Mouse (Mus musculus) kidney, adult 8-10 months (tissue): ENCODE measurements around the gene Serpinc1.
"Not testable (repeated sequence)": the region's sequence is repeated elsewhere in the genome, so short reads cannot be mapped to it uniquely, and the experiment has no call there.

Experiments
- DNase-seq, 2 experiments: peaks; one replicate each; pipeline ENCODE4 v3.0.0; 2022

The Serpinc1 gene

GRCm38 (mm10) chr1:161025410-161026210 is 47.2 kb downstream of the Serpinc1 start:
- no peak for DNase-seq

- DNase-seq = no peak
Observed at GRCm38 (mm10) chr1:161027196-161027595, 48.8 kb downstream of the Serpinc1 start.

GRCm38 (mm10) chr1:161028427-161028826 is 50.0 kb downstream of the Serpinc1 start:
- DNase-seq = not testable (repeated sequence)

GRCm38 (mm10) chr1:161030058-161030457 is 51.7 kb downstream of the Serpinc1 start:
- DNase-seq = no peak

GRCm38 (mm10) chr1:161031881-161032280 is 53.5 kb downstream of the Serpinc1 start:
- no peak for DNase-seq

- DNase-seq = no peak
Observed at GRCm38 (mm10) chr1:161032345-161032744, 54.0 kb downstream of the Serpinc1 start.

GRCm38 (mm10) chr1:161033856-161034434 is 55.6 kb downstream of the Serpinc1 start:
- DNase-seq = no peak

- peak; percentile 99 for DNase-seq
Observed at GRCm38 (mm10) chr1:161034435-161035280, 56.3 kb downstream of the Serpinc1 start, which contains the start of gene Zbtb37. Zbtb37 (minus strand) TSS chr1:161034849.

GRCm38 (mm10) chr1:161035281-161035785 is 56.9 kb downstream of the Serpinc1 start:
- DNase-seq = peak in 1 of 2 experiments; percentile 51

- peak in 1 of 2 experiments; percentile 14 for DNase-seq
Observed at GRCm38 (mm10) chr1:161035786-161036404, 57.5 kb downstream of the Serpinc1 start.

GRCm38 (mm10) chr1:161036411-161036841 is 58.0 kb downstream of the Serpinc1 start:
- DNase-seq = no peak

GRCm38 (mm10) chr1:161037026-161037425 is 58.6 kb downstream of the Serpinc1 start:
- DNase-seq = no peak

GRCm38 (mm10) chr1:161037599-161037998 is 59.2 kb downstream of the Serpinc1 start:
- no peak for DNase-seq

GRCm38 (mm10) chr1:161038004-161038403 is 59.6 kb downstream of the Serpinc1 start:
- DNase-seq = no peak

GRCm38 (mm10) chr1:161038968-161039721 is 60.8 kb downstream of the Serpinc1 start:
- DNase-seq = no peak

GRCm38 (mm10) chr1:161039741-161040425 is 61.5 kb downstream of the Serpinc1 start:
- DNase-seq = no peak

- no peak for DNase-seq
Observed at GRCm38 (mm10) chr1:161040426-161040770, 62.0 kb downstream of the Serpinc1 start.

GRCm38 (mm10) chr1:161040855-161041254 is 62.5 kb downstream of the Serpinc1 start:
- no peak for DNase-seq

GRCm38 (mm10) chr1:161041261-161042020 is 63.1 kb downstream of the Serpinc1 start:
- DNase-seq = no peak

- no peak for DNase-seq
Observed at GRCm38 (mm10) chr1:161046972-161047371, 68.6 kb downstream of the Serpinc1 start.
